Mouse (Mus musculus): ENCODE measurements around the gene Tanc2.

Gene Tanc2

DNA sequence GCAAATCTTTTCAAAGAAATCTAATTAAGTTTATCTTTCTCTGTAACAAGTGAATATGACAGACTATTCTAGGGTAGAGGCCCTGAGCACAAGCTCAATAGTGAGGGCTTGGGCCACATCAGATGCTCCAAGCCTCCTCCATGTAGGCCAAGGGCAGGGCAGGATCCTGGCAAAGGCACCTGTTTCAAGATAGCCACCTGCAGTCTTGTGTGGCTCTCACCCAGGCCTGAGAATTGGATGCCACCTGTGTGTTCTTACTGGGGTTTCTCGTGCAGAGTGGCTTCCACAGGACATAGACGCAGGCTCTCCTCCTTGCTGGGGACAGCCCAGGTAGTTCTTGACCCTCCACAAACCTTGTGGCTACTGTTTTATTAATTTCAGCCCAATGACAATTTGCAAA is 388.4 kb downstream of the Tanc2 start:
- in situ Hi-C loops (cut with MboI; ENCODE audit: unreplicated experiment in 2 of 2) = no loop called here

DNA sequence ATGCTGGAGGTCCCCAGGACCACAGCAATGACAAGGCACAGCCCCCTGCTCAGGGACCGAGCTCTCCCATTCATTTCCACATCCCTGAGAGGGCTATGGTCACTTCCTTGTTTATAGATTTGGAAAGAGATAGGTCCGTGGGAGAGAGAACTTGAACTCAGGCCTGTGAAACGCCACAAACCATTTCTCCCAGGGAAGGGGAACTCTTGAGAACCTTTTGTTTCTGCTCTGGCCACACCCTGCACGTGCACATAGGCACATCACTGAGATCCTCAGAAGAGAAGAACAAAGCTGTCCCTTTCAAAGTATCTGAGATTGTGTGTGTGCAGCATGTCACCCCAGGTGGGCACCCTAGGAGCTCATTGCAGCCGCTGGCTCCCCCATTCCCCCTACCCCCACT is 388.8 kb downstream of the Tanc2 start:
- in situ Hi-C loops (cut with MboI; ENCODE audit: unreplicated experiment in 2 of 2) = no loop called here
